Mouse (Mus musculus) liver, embryonic 16.5 days (tissue): ENCODE measurements around the gene Zscan2. TPM values are rescaled to one million over a fixed set of nuclear protein-coding genes. Genes with fewer than 3 reads are reported as not detected.
A peak's percentile ranks its signal among the peaks of the same experiment; 100 is the strongest.

ENCODE experiments used
- ATAC-seq: fragments of 200-750 bp; cut with Nextera tagmentation; 2 replicates; pipeline ENCODE4 v1.8.0; 2017; ENCODE audit warnings: low read depth, mild to moderate bottlenecking, moderate number of reproducible peaks, moderate library complexity
- H3K27ac ChIP-seq: fragments of 300-500 bp; sonication (generic); 2 replicates; pipeline ENCODE4 v1.5.1; 2014; ENCODE audit warnings: mild to moderate bottlenecking, low read length
- H3K27me3 ChIP-seq: fragments of 300-500 bp; sonication (generic); 2 replicates; pipeline ENCODE4 v1.6.1; 2014; ENCODE audit warnings: low read depth, low read length, mixed read lengths; ENCODE audit not compliant: control insufficient read depth, insufficient read depth
- H3K36me3 ChIP-seq: fragments of 300-500 bp; sonication (generic); 2 replicates; pipeline ENCODE4 v1.6.1; 2014; ENCODE audit warnings: mild to moderate bottlenecking; ENCODE audit not compliant: control insufficient read depth, insufficient read depth
- H3K4me1 ChIP-seq: fragments of 300-500 bp; sonication (generic); 2 replicates; pipeline ENCODE4 v1.6.1; 2014; ENCODE audit warnings: low read depth, low read length, mixed read lengths; ENCODE audit not compliant: control insufficient read depth
- H3K4me2 ChIP-seq: fragments of 300-500 bp; sonication (generic); 2 replicates; pipeline ENCODE4 v1.6.1; 2014; ENCODE audit warnings: low read depth, low read length, mixed read lengths
- H3K4me3 ChIP-seq: fragments of 300-500 bp; sonication (generic); 2 replicates; pipeline ENCODE4 v1.5.1; 2014; ENCODE audit warnings: low read depth, mild to moderate bottlenecking, low read length
- H3K9ac ChIP-seq: fragments of 300-500 bp; sonication (generic); 2 replicates; pipeline ENCODE4 v1.6.1; 2014; ENCODE audit warnings: low read depth, low read length
- H3K9me3 ChIP-seq: fragments of 300-500 bp; sonication (generic); replicated peaks from 2 replicates; pipeline ENCODE4 v1.6.1; 2016; ENCODE audit warnings: low read length; ENCODE audit not compliant: control insufficient read depth
- WGBS: fragments of 180-500 bp; shearing (Covaris S2); extraction: QIAGEN DNeasy Blood & Tissue Kit; methylation state at CpG from one replicate; pipeline ENCODE4 v1.1.7; 2014; ENCODE audit not compliant: insufficient replicate concordance; 5-methylcytosine and 5-hydroxymethylcytosine counted together
- polyA plus RNA-seq: library from polyadenylated mRNA; unstranded; fragments of >200 nt; fragmentation: Nextera tagmentation; extraction: Ambion mirVana; gene quantifications from 2 replicates; pipeline ENCODE4 v1.2.1, GENCODE M21; 2015

The Zscan2 gene
- polyA plus RNA-seq, 1 experiment from 2014 or later, result 0.30 TPM

DNA sequence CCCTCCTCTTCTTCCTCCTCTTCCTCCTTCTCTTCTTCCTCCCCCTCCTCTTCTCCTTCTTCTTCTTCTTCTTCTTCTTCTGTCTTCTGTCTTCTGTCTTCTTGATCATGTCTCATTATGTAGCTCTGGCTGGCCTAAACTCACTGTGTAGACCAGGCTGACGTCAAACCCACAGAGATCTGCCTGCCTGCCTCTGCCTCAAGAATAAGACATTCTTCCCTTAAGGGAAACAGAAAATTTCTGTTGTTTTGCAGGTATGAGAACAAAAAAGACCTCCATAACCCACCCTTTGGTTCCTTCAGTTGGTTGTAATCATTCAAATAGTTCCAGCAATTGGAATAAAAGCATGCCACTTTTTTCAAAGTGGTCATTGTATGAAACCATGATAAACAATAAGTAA lies 3.4 kb downstream of the Zscan2 start:
- Histone ChIP-seq H3K4me2 (no peak overlapping the region), H3K36me3 (no peaks in the 10 kb centered on the region), H3K4me3 (no peak overlapping the region), H3K4me1 (peaks cover 26% of the 10 kb centered on the region), H3K9ac (no peak overlapping the region), H3K27me3 (no peaks in the 10 kb centered on the region), H3K9me3 (no peaks in the 10 kb centered on the region), H3K27ac (no peak overlapping the region)
- ATAC-seq, result no peak
- WGBS, result 35% methylated on average over 1 of the region's 1 CpGs

GRCm38 (mm10) chr7:80864831-80865230 lies 4.1 kb downstream of the Zscan2 start:
- ATAC-seq, result peak; percentile 15; the same call in 1 of the 2 replicates
- Histone ChIP-seq H3K4me1 (peaks cover 26% of the 10 kb centered on the region), H3K36me3 (no peaks in the 10 kb centered on the region), H3K9me3 (no peaks in the 10 kb centered on the region), H3K27me3 (no peaks in the 10 kb centered on the region), H3K4me2 (peak overlapping the region; percentile 19; the same call in 1 of the 2 replicates), H3K4me3 (no peak overlapping the region), H3K27ac (peak overlapping the region; percentile 54), H3K9ac (no peak overlapping the region)
- WGBS, result 21% methylated on average over 8 of the region's 8 CpGs

GRCm38 (mm10) chr7:80865521-80865920 lies 4.8 kb downstream of the Zscan2 start:
- Histone ChIP-seq H3K9me3 (no peaks in the 10 kb centered on the region), H3K4me2 (no peak overlapping the region), H3K36me3 (no peaks in the 10 kb centered on the region), H3K9ac (no peak overlapping the region), H3K27ac (peak overlapping the region; percentile 5; the same call in 1 of the 2 replicates), H3K4me3 (no peak overlapping the region), H3K4me1 (peaks cover 22% of the 10 kb centered on the region), H3K27me3 (no peaks in the 10 kb centered on the region)
- 58% methylated on average over 7 of the region's 7 CpGs for WGBS
- ATAC-seq, result no peak

GRCm38 (mm10) chr7:80866514-80867147 lies 5.9 kb downstream of the Zscan2 start:
- Histone ChIP-seq H3K4me2 (peak overlapping the region; percentile 18; the same call in 1 of the 2 replicates), H3K27ac (peak overlapping the region; percentile 65)

GRCm38 (mm10) chr7:80868686-80869085 lies 8.0 kb downstream of the Zscan2 start:
- H3K4me2 ChIP-seq, result no peak overlapping the region
- no peaks in the 10 kb centered on the region for H3K27me3 ChIP-seq
- H3K4me3 ChIP-seq, result no peak overlapping the region
- H3K27ac ChIP-seq, result no peak overlapping the region
- peaks cover 14% of the 10 kb centered on the region for H3K4me1 ChIP-seq
- H3K9ac ChIP-seq, result no peak overlapping the region
- no peak for ATAC-seq
- H3K9me3 ChIP-seq, result no peaks in the 10 kb centered on the region
- no peaks in the 10 kb centered on the region for H3K36me3 ChIP-seq
- 65% methylated on average over 2 of the region's 2 CpGs for WGBS

More at GRCm38 (mm10) chr7:80866514-80867147, 5.9 kb downstream of the Zscan2 start:
- H3K36me3 ChIP-seq, result no peaks in the 10 kb centered on the region
- 39% methylated on average over 7 of the region's 7 CpGs for WGBS
- H3K4me1 ChIP-seq, result peaks cover 17% of the 10 kb centered on the region
- peak; percentile 71 for ATAC-seq
- no peak overlapping the region for H3K9ac ChIP-seq
- no peaks in the 10 kb centered on the region for H3K9me3 ChIP-seq
- no peaks in the 10 kb centered on the region for H3K27me3 ChIP-seq
- no peak overlapping the region for H3K4me3 ChIP-seq

DNA sequence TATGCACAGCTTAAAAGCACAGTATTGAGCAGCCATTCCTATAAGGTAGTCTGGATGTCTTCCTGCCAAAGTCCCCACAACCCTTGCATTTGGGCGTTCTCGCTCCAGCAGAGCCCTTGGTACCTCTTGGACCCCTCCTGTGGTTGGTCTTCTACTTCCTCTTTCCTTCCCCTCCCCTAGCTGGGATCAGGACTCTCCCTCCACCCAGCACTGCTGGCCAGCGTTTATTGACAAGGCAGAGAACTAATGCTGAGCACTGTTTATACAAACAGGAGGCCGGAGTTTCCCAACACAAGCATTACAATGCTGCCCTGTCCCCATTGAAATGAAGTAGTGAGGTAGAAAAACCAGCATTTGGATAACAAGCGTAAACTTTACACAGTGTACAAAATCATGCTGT lies 12.3 kb downstream of the Zscan2 start:
- Histone ChIP-seq H3K27me3 (no peaks in the 10 kb centered on the region), H3K9me3 (no peaks in the 10 kb centered on the region), H3K9ac (no peak overlapping the region), H3K4me2 (no peak overlapping the region), H3K4me3 (no peak overlapping the region), H3K36me3 (no peaks in the 10 kb centered on the region), H3K27ac (0 out of 2 replicates have a peak overlapping the region, but pooled peaks have one; percentile 44), H3K4me1 (peaks cover 10% of the 10 kb centered on the region)
- WGBS, result 36% methylated on average over 5 of the region's 5 CpGs
- ATAC-seq, result peak; percentile 67

DNA sequence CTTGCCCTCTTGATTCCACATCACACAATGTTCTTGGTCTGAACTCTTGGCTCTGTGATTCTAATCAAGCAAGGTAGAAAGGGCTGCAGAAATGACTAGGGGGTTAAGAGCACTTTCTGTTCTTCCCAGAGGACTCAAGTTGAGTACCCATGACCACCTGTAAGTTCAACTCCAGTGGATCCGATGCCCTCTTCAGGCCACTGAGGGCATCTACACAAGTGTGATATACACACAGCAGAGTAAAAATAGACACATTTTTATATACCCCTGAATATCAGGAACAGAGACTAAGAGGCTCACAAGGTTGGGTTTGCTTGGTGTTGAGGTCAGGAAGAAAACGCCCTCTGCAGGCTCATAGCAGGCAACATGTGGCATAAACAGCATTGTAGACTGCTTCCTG lies 12.9 kb downstream of the Zscan2 start:
- no peak for ATAC-seq
- 69% methylated on average over 2 of the region's 2 CpGs for WGBS
- no peak overlapping the region for H3K9ac ChIP-seq
- H3K27ac ChIP-seq, result no peak overlapping the region
- H3K9me3 ChIP-seq, result no peaks in the 10 kb centered on the region
- H3K27me3 ChIP-seq, result no peaks in the 10 kb centered on the region
- H3K36me3 ChIP-seq, result no peaks in the 10 kb centered on the region
- no peak overlapping the region for H3K4me2 ChIP-seq
- H3K4me1 ChIP-seq, result peaks cover 10% of the 10 kb centered on the region
- H3K4me3 ChIP-seq, result no peak overlapping the region

GRCm38 (mm10) chr7:80875727-80876126 lies 15.0 kb downstream of the Zscan2 start:
- Histone ChIP-seq H3K9me3 (no peaks in the 10 kb centered on the region), H3K4me2 (no peak overlapping the region), H3K27ac (no peak overlapping the region), H3K36me3 (no peaks in the 10 kb centered on the region), H3K27me3 (no peaks in the 10 kb centered on the region), H3K9ac (no peak overlapping the region), H3K4me1 (peaks cover 10% of the 10 kb centered on the region), H3K4me3 (no peak overlapping the region)
- WGBS, result 74% methylated on average over 37 of the region's 37 CpGs
- ATAC-seq, result no peak

DNA sequence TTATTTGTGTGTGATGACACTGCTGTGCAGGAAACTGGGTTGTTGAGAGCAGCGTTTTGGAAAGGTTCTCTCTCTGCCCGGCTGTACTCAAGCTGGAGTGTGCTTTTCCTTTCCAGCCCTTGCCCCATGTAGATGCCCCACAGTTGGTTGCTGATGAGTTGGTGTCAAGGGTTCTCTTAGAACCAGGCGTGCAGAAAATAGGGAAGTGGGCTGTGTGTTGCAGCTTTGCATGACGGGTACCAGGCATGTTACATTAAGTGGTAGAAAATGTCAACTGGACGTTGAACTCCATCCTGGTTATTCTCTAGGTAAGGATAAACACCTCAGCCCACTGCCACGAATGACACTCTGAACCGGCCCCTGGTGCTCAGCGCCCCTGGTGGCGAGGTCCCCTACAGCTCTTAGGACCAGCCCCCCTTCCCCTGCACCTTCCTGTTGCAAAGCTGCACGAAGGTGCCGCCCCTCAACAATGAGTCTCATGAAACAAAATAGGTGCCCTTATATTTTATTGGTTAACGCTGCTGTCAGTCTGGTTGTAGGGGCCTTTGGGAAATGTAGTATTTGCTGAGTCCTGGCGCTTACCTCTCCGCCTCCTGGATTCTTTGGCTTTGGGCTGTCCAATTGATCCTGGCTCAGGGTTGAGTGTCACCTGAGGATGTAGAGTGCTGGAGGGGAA lies 22.2 kb downstream of the Zscan2 start:
- WGBS, result 6% methylated on average over 14 of the region's 14 CpGs
- H3K36me3 ChIP-seq, result no peaks in the 10 kb centered on the region
- H3K4me2 ChIP-seq, result peak overlapping the region; percentile 49
- no peak overlapping the region for H3K9ac ChIP-seq
- peak overlapping the region; percentile 32 for H3K4me3 ChIP-seq
- peak; percentile 92 for ATAC-seq
- no peaks in the 10 kb centered on the region for H3K27me3 ChIP-seq
- H3K4me1 ChIP-seq, result peaks cover 6% of the 10 kb centered on the region
- H3K9me3 ChIP-seq, result no peaks in the 10 kb centered on the region
- 0 out of 2 replicates have a peak overlapping the region, but pooled peaks have one; percentile 12 for H3K27ac ChIP-seq
